Mouse (Mus musculus) spleen, adult 2 months (tissue): ENCODE results near the gene Slc8b1.

Experiments used
- CTCF ChIP-seq: fragments of 200-500 bp; IDR thresholded peaks from 2 replicates; pipeline ENCODE4 v1.5.1; 2011; ENCODE audit warnings: mild to moderate bottlenecking, inconsistent platforms; ENCODE audit not compliant: insufficient read depth, insufficient read length, insufficient replicate concordance; ENCODE audit errors: extremely low read depth
- POLR2A ChIP-seq: fragments of 200-500 bp; IDR thresholded peaks from 2 replicates; pipeline ENCODE4 v1.6.1; 2011; ENCODE audit warnings: low read depth, low read length, inconsistent platforms

- TF ChIP-seq CTCF = no peak
- TF ChIP-seq POLR2A = no peak
Measured at GRCm38 (mm10) chr5:120479538-120479937, 31.4 kb upstream of the Slc8b1 start.
